Mouse (Mus musculus) CH12.LX (cell line): ENCODE data around the gene Dhx16.

ENCODE experiments used
- GABPA ChIP-seq: IDR thresholded peaks from 2 replicates; pipeline ENCODE4 v1.6.1; 2012; ENCODE audit warnings: low read depth, low read length, improper control_type of control experiment, inconsistent platforms; ENCODE audit not compliant: insufficient replicate concordance
- MAX ChIP-seq: IDR thresholded peaks from 2 replicates; pipeline ENCODE4 v1.6.1; 2011; ENCODE audit warnings: low read length, improper control_type of control experiment
- NELFE ChIP-seq: IDR thresholded peaks from 2 replicates; pipeline ENCODE4 v1.6.1; 2011; ENCODE audit warnings: low read depth, low read length, improper control_type of control experiment
- USF1 ChIP-seq: IDR thresholded peaks from 2 replicates; pipeline ENCODE4 v1.6.1; 2014; ENCODE audit warnings: low read depth, mild to moderate bottlenecking, inconsistent platforms, low read length, improper control_type of control experiment

DNA sequence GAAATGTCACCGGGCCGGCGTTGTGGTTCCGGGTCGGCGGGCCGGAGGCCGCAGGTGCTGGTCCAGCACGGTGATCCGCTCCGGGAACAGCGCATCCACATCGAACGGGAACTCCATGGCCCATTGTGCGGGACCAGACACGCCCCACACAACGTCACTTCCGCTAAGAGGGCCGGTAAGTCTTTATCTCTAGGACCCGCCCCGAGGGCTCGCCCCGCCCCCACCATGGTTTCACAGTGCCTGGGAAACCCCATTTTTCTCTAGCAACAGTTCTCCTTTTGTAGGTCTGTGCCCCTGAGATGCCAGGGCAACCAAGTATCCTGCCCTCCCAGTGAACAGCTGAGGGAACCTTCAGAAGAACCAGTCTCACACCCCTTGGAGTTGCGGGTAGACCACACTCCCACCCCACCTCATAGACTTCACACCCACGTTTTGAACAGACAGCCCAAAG is 30.3 kb downstream of the Dhx16 start, which contains the start of gene Atat1:
- no peak for TF ChIP-seq USF1
- TF ChIP-seq GABPA, result no peak
- no peak for TF ChIP-seq MAX
- 0 out of 2 replicates have a peak, but pooled peaks have one; percentile 21 for TF ChIP-seq NELFE
